Mouse (Mus musculus) kidney, postnatal 0 days (tissue): Measurements from ENCODE around the gene Tmem198b. TPM values are rescaled to one million over a fixed set of nuclear protein-coding genes. Genes with fewer than 3 reads are reported as not detected.

Source experiments
- ATAC-seq: fragments of 200-750 bp; cut with Nextera tagmentation; replicated peaks from 2 replicates; pipeline ENCODE4 v1.8.0; 2017; ENCODE audit warnings: low read depth, moderate number of reproducible peaks, moderate TSS enrichment, moderate library complexity; ENCODE audit not compliant: low FRiP score
- DNase-seq: peaks from one replicate; pipeline ENCODE4 v3.0.0-alpha.2; 2016; ENCODE audit warnings: low spot score
- H3K27ac ChIP-seq: fragments of 300-500 bp; sonication (generic); 2 replicates; pipeline ENCODE4 v1.5.1; 2014; ENCODE audit warnings: mild to moderate bottlenecking
- H3K27me3 ChIP-seq: fragments of 300-500 bp; sonication (generic); 2 replicates; pipeline ENCODE4 v1.6.1; 2014; ENCODE audit warnings: low read length, mixed read lengths; ENCODE audit not compliant: insufficient read depth
- H3K36me3 ChIP-seq: fragments of 300-500 bp; sonication (generic); 2 replicates; pipeline ENCODE4 v1.6.1; 2014; ENCODE audit warnings: low read length, mixed read lengths; ENCODE audit not compliant: insufficient read depth
- H3K4me1 ChIP-seq: fragments of 300-500 bp; sonication (generic); replicated peaks from 2 replicates; pipeline ENCODE4 v1.6.1; 2014; ENCODE audit warnings: antibody characterized with exemption, low read length, mixed read lengths; ENCODE audit not compliant: insufficient read depth
- H3K4me2 ChIP-seq: fragments of 300-500 bp; sonication (generic); 2 replicates; pipeline ENCODE4 v1.6.1; 2014; ENCODE audit warnings: mild to moderate bottlenecking, low read length, moderate library complexity, mixed read lengths
- H3K4me3 ChIP-seq: fragments of 300-500 bp; sonication (generic); replicated peaks from 2 replicates; pipeline ENCODE4 v1.5.1; 2014; ENCODE audit warnings: low read depth, low read length
- H3K9ac ChIP-seq: fragments of 300-500 bp; sonication (generic); 2 replicates; pipeline ENCODE4 v1.6.1; 2014; ENCODE audit warnings: low read depth, low read length
- H3K9me3 ChIP-seq: fragments of 300-500 bp; sonication (generic); replicated peaks from 2 replicates; pipeline ENCODE4 v1.6.1; 2016; ENCODE audit warnings: low read length, inconsistent platforms, mixed read lengths
- CTCF ChIP-seq: IDR thresholded peaks from 2 replicates; pipeline ENCODE4 v1.5.1; 2016; ENCODE audit warnings: antibody characterized with exemption, low read depth, mild to moderate bottlenecking, moderate library complexity
- WGBS: fragments of 180-500 bp; shearing (Covaris S2); extraction: QIAGEN DNeasy Blood & Tissue Kit; methylation state at CpG from one replicate; pipeline ENCODE4 v1.1.7; 2014; 5-methylcytosine and 5-hydroxymethylcytosine counted together
- polyA plus RNA-seq: library from polyadenylated mRNA; unstranded; fragments of >200 nt; fragmentation: Nextera tagmentation; extraction: Ambion mirVana; gene quantifications from 2 replicates; pipeline ENCODE4 v1.2.1, GENCODE M21; 2015

The Tmem198b gene
- polyA plus RNA-seq, 1 experiment from 2014 or later: 11.7 TPM

- ATAC-seq (no peak), DNase-seq (no peak)
- Histone ChIP-seq H3K27ac (no peak overlapping the region), H3K36me3 (0 out of 2 replicates have a peak, but pooled peaks cover 2% of the 10 kb centered on the region), H3K4me3 (no peak overlapping the region), H3K4me2 (no peak overlapping the region), H3K4me1 (no peaks in the 10 kb centered on the region), H3K9me3 (no peaks in the 10 kb centered on the region), H3K27me3 (no peaks in the 10 kb centered on the region), H3K9ac (no peak overlapping the region)
- no peak for TF ChIP-seq CTCF
- WGBS: 87% methylated on average over 5 of the region's 5 CpGs
Measured at GRCm38 (mm10) chr10:128794391-128794790, 9.8 kb downstream of the Tmem198b start.

GRCm38 (mm10) chr10:128793258-128793657, 10.9 kb downstream of the Tmem198b start:
- ATAC-seq (no peak), DNase-seq (no peak)
- Histone ChIP-seq H3K27ac (no peak overlapping the region), H3K27me3 (no peaks in the 10 kb centered on the region), H3K9me3 (no peaks in the 10 kb centered on the region), H3K36me3 (no peaks in the 10 kb centered on the region), H3K4me1 (no peaks in the 10 kb centered on the region), H3K4me3 (no peak overlapping the region), H3K9ac (no peak overlapping the region), H3K4me2 (no peak overlapping the region)
- 100% methylated on average over 1 of the region's 1 CpGs for WGBS
- TF ChIP-seq CTCF: no peak

DNA sequence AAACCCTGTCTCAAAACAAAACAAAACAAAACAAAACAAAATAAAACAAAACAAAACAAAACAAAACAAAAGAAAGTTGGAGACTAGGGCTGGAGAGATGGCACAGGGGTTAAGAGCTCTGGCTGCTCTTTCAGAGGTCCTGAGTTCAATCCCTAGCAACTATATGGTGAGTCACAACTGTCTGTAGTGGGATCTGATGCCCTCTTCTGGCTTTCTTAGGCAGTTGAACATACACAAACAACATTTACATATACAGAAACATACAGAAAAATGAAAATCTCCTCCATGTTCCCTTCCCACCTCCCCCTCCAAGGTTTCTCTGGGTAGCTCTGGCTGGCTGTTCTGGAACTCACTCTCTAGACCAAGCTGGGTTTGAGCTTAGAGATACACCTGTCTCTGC, 12.1 kb downstream of the Tmem198b start:
- DNase-seq: no peak
- H3K4me1 ChIP-seq: no peaks in the 10 kb centered on the region
- no peak overlapping the region for H3K4me3 ChIP-seq
- no peaks in the 10 kb centered on the region for H3K27me3 ChIP-seq
- H3K36me3 ChIP-seq: no peaks in the 10 kb centered on the region
- no peak for ATAC-seq
- no peaks in the 10 kb centered on the region for H3K9me3 ChIP-seq
- no peak overlapping the region for H3K4me2 ChIP-seq
- no peak overlapping the region for H3K27ac ChIP-seq
- no peak overlapping the region for H3K9ac ChIP-seq
- TF ChIP-seq CTCF: peak; percentile 17; the same call in 1 of the 2 replicates

GRCm38 (mm10) chr10:128790398-128791124, 13.6 kb downstream of the Tmem198b start, which contains the start of gene Mmp19:
Mmp19 (plus strand) TSS chr10:128790910.
- H3K4me3 ChIP-seq: no peak within 1 kb of the TSS
- ATAC-seq (no peak), DNase-seq (no peak)
- H3K4me2 ChIP-seq: no peak within 1 kb of the TSS
- H3K9ac ChIP-seq: no peak within 1 kb of the TSS
- no peaks in the 10 kb centered on the region for H3K4me1 ChIP-seq
- no peak for TF ChIP-seq CTCF
- 69% methylated on average over 7 of the region's 7 CpGs for WGBS
- H3K27me3 ChIP-seq: no peaks in the 10 kb centered on the region
- H3K36me3 ChIP-seq: no peaks in the 10 kb centered on the region
- no peaks in the 10 kb centered on the region for H3K9me3 ChIP-seq
- no peak within 1 kb of the TSS for H3K27ac ChIP-seq

DNA sequence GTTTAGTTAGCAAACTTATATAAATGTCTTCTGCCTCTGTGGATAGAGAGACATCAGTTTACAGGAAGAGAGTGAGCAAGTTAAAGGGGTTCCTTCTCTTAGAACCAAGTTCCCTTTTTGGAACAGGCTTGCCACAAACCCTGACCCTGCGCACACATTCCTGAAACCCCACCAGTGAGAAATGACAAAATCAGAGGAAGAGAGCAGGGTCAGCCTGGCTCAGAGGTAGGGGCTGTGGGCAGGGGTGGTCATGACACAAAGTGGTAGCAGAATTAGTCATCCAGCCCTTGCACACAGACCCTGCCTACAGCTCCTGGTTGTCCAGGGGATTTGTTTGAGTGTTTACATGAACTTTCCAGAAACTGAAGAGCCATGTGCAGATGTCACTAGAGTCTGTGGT, 24.0 kb downstream of the Tmem198b start:
- Histone ChIP-seq H3K9ac (no peak overlapping the region), H3K9me3 (no peaks in the 10 kb centered on the region), H3K4me3 (no peak overlapping the region), H3K27ac (no peak overlapping the region), H3K4me1 (peaks cover 3% of the 10 kb centered on the region; the same call in 1 of the 2 replicates), H3K27me3 (no peaks in the 10 kb centered on the region), H3K4me2 (no peak overlapping the region), H3K36me3 (no peaks in the 10 kb centered on the region)
- ATAC-seq: no peak
- no peak for TF ChIP-seq CTCF
- 88% methylated on average over 1 of the region's 1 CpGs for WGBS
- no peak for DNase-seq

GRCm38 (mm10) chr10:128779011-128779795, 25.0 kb downstream of the Tmem198b start:
- no peaks in the 10 kb centered on the region for H3K36me3 ChIP-seq
- H3K9me3 ChIP-seq: no peaks in the 10 kb centered on the region
- DNase-seq (peak; percentile 95), ATAC-seq (peak; percentile 93)
- H3K4me3 ChIP-seq: no peak overlapping the region
- 25% methylated on average over 8 of the region's 8 CpGs for WGBS
- no peak overlapping the region for H3K9ac ChIP-seq
- no peak for TF ChIP-seq CTCF
- H3K27me3 ChIP-seq: no peaks in the 10 kb centered on the region
- H3K27ac ChIP-seq: peak overlapping the region; percentile 91
- H3K4me2 ChIP-seq: 0 out of 2 replicates have a peak overlapping the region, but pooled peaks have one; percentile 25
- peaks cover 3% of the 10 kb centered on the region; the same call in 1 of the 2 replicates for H3K4me1 ChIP-seq
